Comparison of ENCODE assay signal across 9 mouse cellular contexts in the genomic region with DNA sequence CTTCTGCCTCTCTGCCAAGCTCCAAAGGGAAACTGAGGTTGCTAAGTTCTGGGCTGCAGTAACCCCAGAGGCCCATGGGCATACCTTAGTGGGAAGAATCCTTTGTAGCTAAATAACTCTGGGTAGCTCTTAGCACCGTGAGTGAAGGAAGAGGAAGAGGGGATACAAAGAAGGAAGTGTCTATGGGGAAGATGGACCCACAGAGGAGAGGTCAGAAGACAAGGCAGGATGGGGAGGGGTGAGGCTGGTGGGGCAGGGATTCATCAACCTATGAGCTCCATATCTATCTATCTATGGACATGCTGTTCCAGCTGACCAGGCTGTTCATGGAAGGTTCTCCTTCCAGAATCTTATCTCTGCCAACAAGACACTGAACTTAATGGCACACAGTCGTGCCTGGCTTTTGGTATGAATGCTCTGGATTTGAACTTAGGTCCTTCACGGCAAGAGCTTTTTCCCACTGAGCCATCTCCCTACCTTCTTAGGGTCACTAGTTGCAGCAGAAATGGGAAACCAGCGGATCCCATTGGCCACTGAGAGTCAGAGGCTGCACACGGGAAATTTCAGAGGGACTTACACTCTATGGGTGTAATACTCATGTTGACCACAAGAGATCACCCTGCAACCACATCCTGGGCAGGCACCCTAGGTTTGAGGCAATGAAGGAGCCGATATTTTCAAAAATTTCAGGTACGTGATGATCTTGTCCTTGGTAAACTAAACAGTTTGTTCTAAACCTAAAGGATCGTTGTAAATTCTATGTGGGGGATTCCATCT. TPM values are rescaled to one million over a fixed set of nuclear protein-coding genes. Genes with fewer than 3 reads are reported as not detected.
DNase-seq lines count a peak whose midpoint lies in the region; ATAC-seq and TF ChIP-seq lines count a peak whose summit lies in the region.
"Had no signal": no experiment of that assay in that cellular context is flagged by ENCODE, and none has a peak within 500 bp of the region (broad histone marks: within the 10 kb centered on the region; RNA-seq: fewer than 3 reads in every experiment).

No protein-coding gene starts in this region.

- H3K9me3 ChIP-seq in forebrain, embryonic 16.5 days (ENCODE audit: control insufficient read depth, low read length) = no peaks in the 10 kb centered on the region
- no peaks in the 10 kb centered on the region for H3K9me3 ChIP-seq in liver, embryonic 15.5 days (replicated peaks)
- H3K9me3 ChIP-seq: neural tube, embryonic 12.5 days had no signal

- peak; percentile 78 for TF ChIP-seq CTCF in bone marrow, adult 2 months (IDR thresholded peaks at IDR 0.05; ENCODE audit: control insufficient read depth, insufficient read depth, low read length)

- no peak for TF ChIP-seq POLR2A in bone marrow, adult 2 months (IDR thresholded peaks at IDR 0.05; ENCODE audit: borderline replicate concordance, control insufficient read depth, low read depth, low read length)

- H3K27me3 ChIP-seq in forebrain, embryonic 16.5 days (replicated peaks; ENCODE audit: control insufficient read depth, insufficient read depth, low read length) = peaks cover 24% of the 10 kb centered on the region
- peaks cover 14% of the 10 kb centered on the region for H3K27me3 ChIP-seq in liver, embryonic 15.5 days

- peak; percentile 49; the same call in 1 of the 2 replicates for ATAC-seq in forebrain, embryonic 16.5 days
- ATAC-seq in liver, embryonic 15.5 days (ENCODE audit: insufficient read depth) = no peak

- no peaks in the 10 kb centered on the region for H3K36me3 ChIP-seq in forebrain, embryonic 16.5 days (ENCODE audit: control insufficient read depth, insufficient read depth)
- H3K36me3 ChIP-seq in liver, embryonic 15.5 days (replicated peaks) = no peaks in the 10 kb centered on the region
- H3K36me3 ChIP-seq: neural tube, embryonic 12.5 days had no signal

- DNase-seq in adrenal gland, adult 2 months = peak; percentile 34
- no peak for DNase-seq in adrenal gland, adult 8-10 months
- peak; percentile 45 to 48 for DNase-seq in left cerebral cortex, adult 18-20 months (ENCODE audit: low spot score in 2 of 2)
- no peak for DNase-seq in left cerebral cortex, postnatal 4 days
- peak; percentile 27 to 50 for DNase-seq in spleen, postnatal 36 days (ENCODE audit: low spot score in 2 of 2)

- 6% methylated on average over 8 of the region's 8 CpGs for WGBS in bone marrow, adult 2 months
- 22% methylated on average over 8 of the region's 8 CpGs for WGBS in forebrain, embryonic 16.5 days
- WGBS in liver, embryonic 15.5 days (ENCODE audit: insufficient replicate concordance) = 7% methylated on average over 8 of the region's 8 CpGs

- no peak overlapping the region for H3K4me3 ChIP-seq in bone marrow, adult 2 months (replicated peaks; ENCODE audit: control insufficient read depth, low read depth, low read length)
- no peak overlapping the region for H3K4me3 ChIP-seq in forebrain, embryonic 16.5 days (replicated peaks; ENCODE audit: low read length)
- no peak overlapping the region for H3K4me3 ChIP-seq in liver, embryonic 15.5 days (replicated peaks)
- H3K4me3 ChIP-seq: neural tube, embryonic 12.5 days had no signal

- peaks cover 9% of the 10 kb centered on the region for H3K4me1 ChIP-seq in bone marrow, adult 2 months (ENCODE audit: control insufficient read depth, insufficient read depth, low read length)
- H3K4me1 ChIP-seq in forebrain, embryonic 16.5 days (replicated peaks; ENCODE audit: control insufficient read depth, insufficient read depth, low read length) = peaks cover 19% of the 10 kb centered on the region
- peaks cover 54% of the 10 kb centered on the region for H3K4me1 ChIP-seq in liver, embryonic 15.5 days (replicated peaks)

- no peak overlapping the region for H3K4me2 ChIP-seq in forebrain, embryonic 16.5 days (ENCODE audit: low read length)
- H3K4me2 ChIP-seq in liver, embryonic 15.5 days = peak overlapping the region; percentile 9; the same call in 1 of the 2 replicates
- H3K4me2 ChIP-seq: neural tube, embryonic 12.5 days had no signal

- H3K27ac ChIP-seq in bone marrow, adult 2 months (ENCODE audit: control insufficient read depth, insufficient read depth, low read depth, low read length, poor library complexity) = no peak overlapping the region; the same call in 1 of the 2 replicates
- no peak overlapping the region for H3K27ac ChIP-seq in forebrain, embryonic 16.5 days (ENCODE audit: low read length)
- no peak overlapping the region for H3K27ac ChIP-seq in liver, embryonic 15.5 days (replicated peaks)
- H3K27ac ChIP-seq: neural tube, embryonic 12.5 days had no signal

- intact Hi-C loops in left cerebral cortex, postnatal 4 days (cut with DNase I) = loop anchor here (10.0 kb wide), 2 partner anchors 695 to 785 kb away; a partner anchor contains a TSS

- H3K9ac ChIP-seq in forebrain, embryonic 16.5 days (replicated peaks; ENCODE audit: low read depth, low read length) = no peak overlapping the region
- H3K9ac ChIP-seq in liver, embryonic 15.5 days = no peak overlapping the region
- H3K9ac ChIP-seq: neural tube, embryonic 12.5 days had no signal

RNA-seq across cellular contexts. Expression of a gene that starts 7.0 kb away (rescaled TPM):
- total RNA-seq in adrenal gland, adult 2 months (2021) = 10 to 100 TPM; 41.0 to 57.6 TPM
- 20.8 and 30.2 TPM in 2 replicates for polyA plus RNA-seq in adrenal gland, adult 2 months (2012; rRNA removed)
- 10 to 100 TPM; 13.3 to 61.3 (median 18.6) TPM for total RNA-seq in adrenal gland, adult 8-10 months (2022)
- total RNA-seq in left cerebral cortex, adult 18-20 months (2021) = 10 to 100 TPM; 13.5 to 23.2 TPM
- 10 to 100 TPM in 1 of 2 experiments, 1 to 10 TPM in 1; 8.6 to 11.0 TPM for total RNA-seq in left cerebral cortex, postnatal 4 days (2021)
- 9.2 and 23.5 TPM in 2 replicates for polyA plus RNA-seq in bone marrow, adult 2 months (2011; ENCODE audit: insufficient read depth, insufficient read length, low replicate concordance, missing spikeins)
- 119 and 122 TPM in 2 replicates for polyA plus RNA-seq in forebrain, embryonic 16.5 days (2015; fragmentation: Nextera tagmentation; extraction: Ambion mirVana)
- 13.3 and 14.0 TPM in 2 replicates for polyA plus RNA-seq in liver, embryonic 15.5 days (2015; fragmentation: Nextera tagmentation; extraction: Ambion mirVana)

RNA-seq across cellular contexts. Expression of a gene that starts 45.9 kb away (rescaled TPM):
- 10 to 100 TPM; 14.6 to 15.1 TPM for total RNA-seq in adrenal gland, adult 2 months (2021)
- polyA plus RNA-seq in adrenal gland, adult 2 months (2012; rRNA removed) = 13.3 and 13.7 TPM in 2 replicates
- total RNA-seq in adrenal gland, adult 8-10 months (2022) = 10 to 100 TPM in 3 of 4 experiments, 1 to 10 TPM in 1; 8.9 to 23.2 (median 16.2) TPM
- 10 to 100 TPM; 65.8 to 71.3 TPM for total RNA-seq in left cerebral cortex, adult 18-20 months (2021)
- 10 to 100 TPM; 53.9 to 62.5 TPM for total RNA-seq in left cerebral cortex, postnatal 4 days (2021)
- polyA plus RNA-seq in bone marrow, adult 2 months (2011; ENCODE audit: insufficient read depth, insufficient read length, low replicate concordance, missing spikeins) = 9.3 and 23.0 TPM in 2 replicates
- 20.8 and 24.6 TPM in 2 replicates for polyA plus RNA-seq in forebrain, embryonic 16.5 days (2015; fragmentation: Nextera tagmentation; extraction: Ambion mirVana)
- polyA plus RNA-seq in liver, embryonic 15.5 days (2015; fragmentation: Nextera tagmentation; extraction: Ambion mirVana) = 3.8 and 4.6 TPM in 2 replicates

Comparison
In these comparisons a context has a peak if more than half of its experiments do, and no peak if none do; other contexts are left out.
1. DNase-seq: peak in adrenal gland, adult 2 months (single experiment), left cerebral cortex, adult 18-20 months (2 of 2) and spleen, postnatal 36 days (2 of 2); none in adrenal gland, adult 8-10 months (single experiment) and left cerebral cortex, postnatal 4 days (single experiment).